Mouse (Mus musculus) liver, postnatal 0 days (tissue): Measurements from ENCODE around the gene Paqr4. TPM values are rescaled to one million over a fixed set of nuclear protein-coding genes. Genes with fewer than 3 reads are reported as not detected.

Experiments
- ATAC-seq: fragments of 200-750 bp; cut with Nextera tagmentation; 2 replicates; pipeline ENCODE4 v1.8.0; 2017; ENCODE audit warnings: mild to moderate bottlenecking, moderate library complexity
- DNase-seq: peaks from one replicate; pipeline ENCODE4 v3.0.0-alpha.2; 2016
- H3K27ac ChIP-seq: fragments of 300-500 bp; sonication (generic); 2 replicates; pipeline ENCODE4 v1.5.1; 2014; ENCODE audit warnings: antibody characterized with exemption, moderate library complexity, mild to moderate bottlenecking, low read depth
- H3K27me3 ChIP-seq: fragments of 300-500 bp; sonication (generic); 2 replicates; pipeline ENCODE4 v1.6.1; 2014; ENCODE audit warnings: low read length, control low read depth, mixed read lengths; ENCODE audit not compliant: insufficient read depth
- H3K36me3 ChIP-seq: fragments of 300-500 bp; sonication (generic); replicated peaks from 2 replicates; pipeline ENCODE4 v1.6.1; 2014; ENCODE audit warnings: mild to moderate bottlenecking, control low read depth, low read length, moderate library complexity, mixed read lengths; ENCODE audit not compliant: insufficient read depth
- H3K4me1 ChIP-seq: fragments of 300-500 bp; sonication (generic); 2 replicates; pipeline ENCODE4 v1.6.1; 2014; ENCODE audit warnings: antibody characterized with exemption, mild to moderate bottlenecking, control low read depth; ENCODE audit not compliant: insufficient read depth
- H3K4me2 ChIP-seq: fragments of 300-500 bp; sonication (generic); 2 replicates; pipeline ENCODE4 v1.6.1; 2014; ENCODE audit warnings: low read depth, mild to moderate bottlenecking, low read length, moderate library complexity, mixed read lengths
- H3K4me3 ChIP-seq: fragments of 300-500 bp; sonication (generic); 2 replicates; pipeline ENCODE4 v1.5.1; 2014; ENCODE audit warnings: low read depth, low read length
- H3K9ac ChIP-seq: fragments of 300-500 bp; sonication (generic); replicated peaks from 2 replicates; pipeline ENCODE4 v1.6.1; 2014; ENCODE audit warnings: mild to moderate bottlenecking, moderate library complexity
- H3K9me3 ChIP-seq: fragments of 300-500 bp; sonication (generic); 2 replicates; pipeline ENCODE4 v1.6.1; 2016; ENCODE audit warnings: mild to moderate bottlenecking, control low read depth, low read length, mixed read lengths
- CTCF ChIP-seq: sonication (generic); IDR thresholded peaks from 2 replicates; pipeline ENCODE4 v1.5.1; 2016; ENCODE audit warnings: antibody characterized with exemption, low read depth
- EP300 ChIP-seq: IDR thresholded peaks from 2 replicates; pipeline ENCODE4 v1.6.1; 2016; ENCODE audit warnings: antibody characterized with exemption, low read depth, mild to moderate bottlenecking
- WGBS: fragments of 180-500 bp; shearing (Covaris S2); extraction: QIAGEN DNeasy Blood & Tissue Kit; methylation state at CpG from one replicate; pipeline ENCODE4 v1.1.7; 2014; ENCODE audit not compliant: insufficient replicate concordance; 5-methylcytosine and 5-hydroxymethylcytosine counted together
- polyA plus RNA-seq: library from polyadenylated mRNA; unstranded; fragments of >200 nt; fragmentation: Nextera tagmentation; extraction: Ambion mirVana; gene quantifications from 2 replicates; pipeline ENCODE4 v1.2.1, GENCODE M21; 2015

Paqr4 gene
- polyA plus RNA-seq, 1 experiment from 2014 or later = 4.3 TPM

- Histone ChIP-seq H3K27me3 (peaks cover 17% of the 10 kb centered on the region), H3K4me2 (no peak overlapping the region), H3K9ac (no peak overlapping the region), H3K4me3 (no peak overlapping the region), H3K36me3 (no peaks in the 10 kb centered on the region), H3K27ac (no peak overlapping the region), H3K4me1 (no peaks in the 10 kb centered on the region), H3K9me3 (no peaks in the 10 kb centered on the region)
- no peak for ATAC-seq
- 78% methylated on average over 7 of the region's 7 CpGs for WGBS
- DNase-seq = no peak
- no peak for TF ChIP-seq CTCF
- TF ChIP-seq EP300 = no peak
Observed at GRCm38 (mm10) chr17:23705525-23706104, 35.1 kb downstream of the Paqr4 start.

GRCm38 (mm10) chr17:23704741-23705140, 35.9 kb downstream of the Paqr4 start:
- TF ChIP-seq EP300 (no peak), CTCF (no peak)
- Histone ChIP-seq H3K4me1 (peaks cover 3% of the 10 kb centered on the region; the same call in 1 of the 2 replicates), H3K27me3 (peaks cover 25% of the 10 kb centered on the region), H3K4me3 (no peak overlapping the region), H3K9me3 (no peaks in the 10 kb centered on the region), H3K4me2 (no peak overlapping the region), H3K36me3 (no peaks in the 10 kb centered on the region), H3K9ac (no peak overlapping the region), H3K27ac (no peak overlapping the region)
- no peak for ATAC-seq
- WGBS = 66% methylated on average over 7 of the region's 7 CpGs
- no peak for DNase-seq

GRCm38 (mm10) chr17:23703301-23703700, 37.4 kb downstream of the Paqr4 start:
- WGBS = 79% methylated on average over 9 of the region's 9 CpGs
- Histone ChIP-seq H3K36me3 (no peaks in the 10 kb centered on the region), H3K27me3 (peaks cover 36% of the 10 kb centered on the region), H3K4me3 (no peak overlapping the region), H3K4me1 (peaks cover 4% of the 10 kb centered on the region; the same call in 1 of the 2 replicates), H3K9me3 (no peaks in the 10 kb centered on the region), H3K4me2 (no peak overlapping the region), H3K9ac (no peak overlapping the region), H3K27ac (no peak overlapping the region)
- no peak for ATAC-seq
- no peak for DNase-seq
- TF ChIP-seq EP300 = no peak
- TF ChIP-seq CTCF = no peak

- Histone ChIP-seq H3K4me1 (peaks cover 4% of the 10 kb centered on the region; the same call in 1 of the 2 replicates), H3K27ac (no peak overlapping the region), H3K4me3 (peak overlapping the region; percentile 60), H3K27me3 (peaks cover 41% of the 10 kb centered on the region), H3K36me3 (no peaks in the 10 kb centered on the region), H3K4me2 (peak overlapping the region; percentile 93), H3K9me3 (no peaks in the 10 kb centered on the region), H3K9ac (no peak overlapping the region)
- TF ChIP-seq CTCF = peak; percentile 76
- no peak for TF ChIP-seq EP300
- WGBS = 1% methylated on average over 13 of the region's 28 CpGs
- ATAC-seq = peak; percentile 99
- DNase-seq = peak; percentile 79
Observed at GRCm38 (mm10) chr17:23700079-23700478, 40.6 kb downstream of the Paqr4 start.

- 2% methylated on average over 56 of the region's 101 CpGs for WGBS
- DNase-seq (no peak), ATAC-seq (peak; percentile 76)
- Histone ChIP-seq H3K27ac (no peak overlapping the region), H3K4me2 (peak overlapping the region; percentile 93), H3K4me3 (peak overlapping the region; percentile 60), H3K9ac (peak overlapping the region; percentile 41; the same call in 1 of the 2 replicates), H3K4me1 (peaks cover 4% of the 10 kb centered on the region; the same call in 1 of the 2 replicates), H3K36me3 (no peaks in the 10 kb centered on the region), H3K9me3 (no peaks in the 10 kb centered on the region), H3K27me3 (peaks cover 38% of the 10 kb centered on the region)
- no peak for TF ChIP-seq EP300
- TF ChIP-seq CTCF = no peak
Observed at GRCm38 (mm10) chr17:23699131-23700077, 41.3 kb downstream of the Paqr4 start.

GRCm38 (mm10) chr17:23695801-23696200, 44.9 kb downstream of the Paqr4 start:
- WGBS = 35% methylated on average over 3 of the region's 3 CpGs
- no peak overlapping the region for H3K27ac ChIP-seq
- peaks cover 4% of the 10 kb centered on the region; the same call in 1 of the 2 replicates for H3K4me1 ChIP-seq
- H3K9me3 ChIP-seq = no peaks in the 10 kb centered on the region
- TF ChIP-seq EP300 (no peak), CTCF (no peak)
- H3K36me3 ChIP-seq = no peaks in the 10 kb centered on the region
- no peak overlapping the region for H3K4me3 ChIP-seq
- H3K9ac ChIP-seq = no peak overlapping the region
- H3K27me3 ChIP-seq = peaks cover 32% of the 10 kb centered on the region
- ATAC-seq (no peak), DNase-seq (no peak)
- no peak overlapping the region for H3K4me2 ChIP-seq
